Mouse (Mus musculus): ENCODE results near the gene Olfr432. TPM values are rescaled to one million over a fixed set of nuclear protein-coding genes. Genes with fewer than 3 reads are reported as not detected.

Gene Olfr432
- polyA plus RNA-seq, 1 experiment from 2014 or later: not detected

GRCm38 (mm10) chr1:174050532-174050931, 1.5 kb downstream of the Olfr432 start:
- no peak overlapping the region for H3K27ac ChIP-seq (replicated peaks)
- H3K4me3 ChIP-seq (replicated peaks): no peak overlapping the region
- H3K9me3 ChIP-seq (replicated peaks): no peaks in the 10 kb centered on the region
- no peaks in the 10 kb centered on the region for H3K4me1 ChIP-seq (replicated peaks)
- 65% methylated on average over 4 of the region's 4 CpGs for WGBS (ENCODE audit: insufficient replicate concordance)
- H3K9ac ChIP-seq: no peak overlapping the region
- no peak for ATAC-seq (ENCODE audit: insufficient read depth)
- H3K4me2 ChIP-seq: no peak overlapping the region
- no peaks in the 10 kb centered on the region for H3K27me3 ChIP-seq
- no peaks in the 10 kb centered on the region for H3K36me3 ChIP-seq (replicated peaks)

- Histone ChIP-seq H3K9ac (no peak overlapping the region), H3K4me3 (replicated peaks) (no peak overlapping the region), H3K27ac (replicated peaks) (no peak overlapping the region), H3K9me3 (replicated peaks) (no peaks in the 10 kb centered on the region), H3K27me3 (no peaks in the 10 kb centered on the region), H3K36me3 (replicated peaks) (no peaks in the 10 kb centered on the region), H3K4me1 (replicated peaks) (no peaks in the 10 kb centered on the region), H3K4me2 (no peak overlapping the region)
- 60% methylated on average over 4 of the region's 4 CpGs for WGBS (ENCODE audit: insufficient replicate concordance)
- ATAC-seq (ENCODE audit: insufficient read depth): no peak
Measured at GRCm38 (mm10) chr1:174051515-174051914, 2.5 kb downstream of the Olfr432 start.

- no peak overlapping the region for H3K4me2 ChIP-seq
- ATAC-seq (ENCODE audit: insufficient read depth): no peak
- 54% methylated on average over 5 of the region's 5 CpGs for WGBS (ENCODE audit: insufficient replicate concordance)
Measured at GRCm38 (mm10) chr1:174051931-174052536, 3.0 kb downstream of the Olfr432 start.

GRCm38 (mm10) chr1:174052981-174053380, 4.0 kb downstream of the Olfr432 start:
- Histone ChIP-seq H3K9me3 (replicated peaks) (no peaks in the 10 kb centered on the region), H3K27ac (replicated peaks) (no peak overlapping the region), H3K9ac (no peak overlapping the region), H3K4me2 (no peak overlapping the region), H3K4me1 (replicated peaks) (no peaks in the 10 kb centered on the region), H3K36me3 (replicated peaks) (no peaks in the 10 kb centered on the region), H3K27me3 (no peaks in the 10 kb centered on the region), H3K4me3 (replicated peaks) (no peak overlapping the region)
- WGBS (ENCODE audit: insufficient replicate concordance): 57% methylated on average over 3 of the region's 3 CpGs
- ATAC-seq (ENCODE audit: insufficient read depth): no peak

More at GRCm38 (mm10) chr1:174051931-174052536, 3.0 kb downstream of the Olfr432 start:
- no peak overlapping the region for H3K4me3 ChIP-seq (replicated peaks)
- no peaks in the 10 kb centered on the region for H3K27me3 ChIP-seq
- no peaks in the 10 kb centered on the region for H3K4me1 ChIP-seq (replicated peaks)
- H3K9ac ChIP-seq: no peak overlapping the region
- H3K27ac ChIP-seq (replicated peaks): no peak overlapping the region
- no peaks in the 10 kb centered on the region for H3K9me3 ChIP-seq (replicated peaks)
- no peaks in the 10 kb centered on the region for H3K36me3 ChIP-seq (replicated peaks)

- Histone ChIP-seq H3K4me2 (no peak overlapping the region), H3K36me3 (replicated peaks) (no peaks in the 10 kb centered on the region), H3K4me1 (replicated peaks) (no peaks in the 10 kb centered on the region), H3K9ac (no peak overlapping the region), H3K27me3 (no peaks in the 10 kb centered on the region), H3K9me3 (replicated peaks) (no peaks in the 10 kb centered on the region), H3K27ac (replicated peaks) (no peak overlapping the region), H3K4me3 (replicated peaks) (no peak overlapping the region)
- WGBS (ENCODE audit: insufficient replicate concordance): 56% methylated on average over 2 of the region's 2 CpGs
- no peak for ATAC-seq (ENCODE audit: insufficient read depth)
Measured at GRCm38 (mm10) chr1:174055248-174055647, 6.2 kb downstream of the Olfr432 start.

- H3K4me1 ChIP-seq (replicated peaks): no peaks in the 10 kb centered on the region
- no peaks in the 10 kb centered on the region for H3K36me3 ChIP-seq (replicated peaks)
- 68% methylated on average over 3 of the region's 3 CpGs for WGBS (ENCODE audit: insufficient replicate concordance)
- no peaks in the 10 kb centered on the region for H3K27me3 ChIP-seq
- H3K4me3 ChIP-seq (replicated peaks): no peak within 1 kb of the TSS
- no peak within 1 kb of the TSS for H3K4me2 ChIP-seq
- H3K9me3 ChIP-seq (replicated peaks): no peaks in the 10 kb centered on the region
- no peak within 1 kb of the TSS for H3K27ac ChIP-seq (replicated peaks)
- no peak for ATAC-seq (ENCODE audit: insufficient read depth)
- no peak within 1 kb of the TSS for H3K9ac ChIP-seq
Measured at GRCm38 (mm10) chr1:174066305-174066704, 17.3 kb downstream of the Olfr432 start, which contains the start of gene Olfr430. Gene Olfr430, plus strand, starts transcription at chr1:174066605.

- 67% methylated on average over 2 of the region's 2 CpGs for WGBS (ENCODE audit: insufficient replicate concordance)
Measured at GRCm38 (mm10) chr1:174084031-174084430, 35.0 kb downstream of the Olfr432 start, which contains the start of gene Olfr429. Gene Olfr429, plus strand, starts transcription at chr1:174084331.

GRCm38 (mm10) chr1:174096591-174096990, 47.6 kb downstream of the Olfr432 start, which contains the start of gene Olfr427:
Gene Olfr427, plus strand, starts transcription at chr1:174096891.
- Histone ChIP-seq H3K9ac (no peak within 1 kb of the TSS), H3K27me3 (no peaks in the 10 kb centered on the region), H3K9me3 (replicated peaks) (no peaks in the 10 kb centered on the region), H3K4me3 (replicated peaks) (no peak within 1 kb of the TSS), H3K27ac (replicated peaks) (no peak within 1 kb of the TSS), H3K36me3 (replicated peaks) (no peaks in the 10 kb centered on the region), H3K4me2 (no peak within 1 kb of the TSS), H3K4me1 (replicated peaks) (no peaks in the 10 kb centered on the region)
- ATAC-seq (ENCODE audit: insufficient read depth): no peak
- 77% methylated on average over 1 of the region's 1 CpGs for WGBS (ENCODE audit: insufficient replicate concordance)

More at GRCm38 (mm10) chr1:174084031-174084430, 35.0 kb downstream of the Olfr432 start, which contains the start of gene Olfr429:
- no peaks in the 10 kb centered on the region for H3K4me1 ChIP-seq (replicated peaks)
- H3K9ac ChIP-seq: no peak within 1 kb of the TSS
- H3K27ac ChIP-seq (replicated peaks): no peak within 1 kb of the TSS
- H3K9me3 ChIP-seq (replicated peaks): no peaks in the 10 kb centered on the region
- H3K27me3 ChIP-seq: no peaks in the 10 kb centered on the region
- H3K4me3 ChIP-seq (replicated peaks): no peak within 1 kb of the TSS
- ATAC-seq (ENCODE audit: insufficient read depth): no peak
- H3K4me2 ChIP-seq: no peak within 1 kb of the TSS
- no peaks in the 10 kb centered on the region for H3K36me3 ChIP-seq (replicated peaks)

GRCm38 (mm10) chr1:174103735-174104134, 54.7 kb downstream of the Olfr432 start:
- no peak overlapping the region for H3K27ac ChIP-seq (replicated peaks)
- no peak overlapping the region for H3K4me3 ChIP-seq (replicated peaks)
- no peaks in the 10 kb centered on the region for H3K36me3 ChIP-seq (replicated peaks)
- no peak overlapping the region for H3K4me2 ChIP-seq
- H3K9me3 ChIP-seq (replicated peaks): no peaks in the 10 kb centered on the region
- ATAC-seq (ENCODE audit: insufficient read depth): no peak
- no peaks in the 10 kb centered on the region for H3K4me1 ChIP-seq (replicated peaks)
- H3K27me3 ChIP-seq: no peaks in the 10 kb centered on the region
- H3K9ac ChIP-seq: no peak overlapping the region
- 55% methylated on average over 2 of the region's 2 CpGs for WGBS (ENCODE audit: insufficient replicate concordance)

Other genes with a start within 250 kb of the Olfr432 start
- 1.9 and 3.1 TPM in 2 replicates for gene Ifi211, start 136.2 kb upstream of the Olfr432 start, polyA plus RNA-seq (2015; fragmentation: Nextera tagmentation; extraction: Ambion mirVana)
- gene Mndal, start 106.7 kb upstream of the Olfr432 start, polyA plus RNA-seq (2015; fragmentation: Nextera tagmentation; extraction: Ambion mirVana): 3.5 and 4.7 TPM in 2 replicates
- gene Ifi203, start 106.5 kb upstream of the Olfr432 start, polyA plus RNA-seq (2015; fragmentation: Nextera tagmentation; extraction: Ambion mirVana): 2.0 and 3.0 TPM in 2 replicates
- not detected in 2 replicates for gene Ifi202b, start 66.5 kb upstream of the Olfr432 start, polyA plus RNA-seq (2015; fragmentation: Nextera tagmentation; extraction: Ambion mirVana)
- 0.84 and 0.88 TPM in 2 replicates for gene Ifi205, start 17.4 kb upstream of the Olfr432 start, polyA plus RNA-seq (2015; fragmentation: Nextera tagmentation; extraction: Ambion mirVana)
- gene Olfr433, start 8.5 kb upstream of the Olfr432 start, polyA plus RNA-seq (2015; fragmentation: Nextera tagmentation; extraction: Ambion mirVana): 0.10 and 0.21 TPM in 2 replicates
- gene Olfr430, start 17.4 kb downstream of the Olfr432 start, polyA plus RNA-seq (2015; fragmentation: Nextera tagmentation; extraction: Ambion mirVana): not detected in 2 replicates
- not detected in 2 replicates for gene Olfr429, start 35.1 kb downstream of the Olfr432 start, polyA plus RNA-seq (2015; fragmentation: Nextera tagmentation; extraction: Ambion mirVana)
- not detected in 2 replicates for gene Olfr427, start 47.7 kb downstream of the Olfr432 start, polyA plus RNA-seq (2015; fragmentation: Nextera tagmentation; extraction: Ambion mirVana)
- not detected in 2 replicates for gene Olfr231, start 72.0 kb downstream of the Olfr432 start, polyA plus RNA-seq (2015; fragmentation: Nextera tagmentation; extraction: Ambion mirVana)
- not detected in 2 replicates for gene Olfr424, start 82.3 kb downstream of the Olfr432 start, polyA plus RNA-seq (2015; fragmentation: Nextera tagmentation; extraction: Ambion mirVana)
- gene Olfr420, start 106.4 kb downstream of the Olfr432 start, polyA plus RNA-seq (2015; fragmentation: Nextera tagmentation; extraction: Ambion mirVana): 0.58 and 0.59 TPM in 2 replicates
- 32.8 and 35.8 TPM in 2 replicates for gene Spta1, start 123.6 kb downstream of the Olfr432 start, polyA plus RNA-seq (2015; fragmentation: Nextera tagmentation; extraction: Ambion mirVana)
- gene Olfr419, start 202.9 kb downstream of the Olfr432 start, polyA plus RNA-seq (2015; fragmentation: Nextera tagmentation; extraction: Ambion mirVana): 0.06 and 0.12 TPM in 2 replicates

Data from liver, embryonic 15.5 days (tissue).